ENCODE assay signal across 9 mouse cellular contexts in the genomic region with DNA sequence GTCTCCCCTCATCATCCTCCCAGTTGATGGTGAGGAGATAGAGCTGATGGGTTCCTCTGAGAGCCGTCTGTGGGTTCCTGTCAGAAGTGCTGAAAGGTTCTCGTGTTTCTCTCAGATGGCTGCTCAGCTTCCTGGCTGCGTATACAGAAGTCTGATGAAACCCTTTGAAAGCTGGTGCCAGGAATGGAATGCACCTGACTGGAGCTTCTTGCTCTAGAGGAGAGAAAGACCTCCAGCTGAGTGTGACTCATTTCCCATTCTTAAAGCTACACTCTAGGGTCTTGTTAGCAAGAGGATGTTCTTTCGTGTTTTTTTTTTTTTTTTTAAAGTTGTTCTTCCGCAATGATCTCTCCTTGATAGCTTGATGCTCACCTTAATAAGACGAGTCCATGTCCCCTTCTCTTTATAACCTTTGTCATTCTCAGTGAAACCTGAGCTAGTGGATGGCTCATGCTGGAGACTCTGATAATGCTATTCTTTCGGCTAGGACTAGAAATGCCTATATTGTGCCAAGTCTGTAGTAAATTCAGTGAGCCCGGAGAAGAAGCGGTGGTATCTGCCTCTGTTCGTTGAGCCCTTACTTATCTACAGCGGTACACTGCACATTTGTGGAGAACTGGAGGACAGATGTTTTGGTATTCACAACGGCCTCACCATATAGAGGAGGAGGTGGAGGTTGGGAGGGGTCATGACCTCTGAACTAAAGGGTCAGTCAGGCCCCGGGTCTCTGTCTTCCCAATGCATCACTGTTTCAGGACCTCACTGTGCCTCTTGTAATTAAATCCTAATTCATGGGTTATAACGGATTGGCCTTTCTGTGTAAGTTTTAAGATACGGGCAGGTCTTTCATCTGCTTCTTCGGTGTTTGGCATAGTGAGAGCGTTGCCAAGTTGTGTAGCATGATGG. TPM values are rescaled to one million over a fixed set of nuclear protein-coding genes. Genes with fewer than 3 reads are reported as not detected.
DNase-seq lines count a peak whose midpoint lies in the region; ATAC-seq lines count a peak whose summit lies in the region.
"Had no signal": no experiment of that assay in that cellular context is flagged by ENCODE, and none has a peak within 500 bp of the region (broad histone marks: within the 10 kb centered on the region; RNA-seq: fewer than 3 reads in every experiment).

No protein-coding gene starts in this region.

- DNase-seq in embryo, embryonic 9.5 days (ENCODE audit: extremely low spot score) = peak; percentile 63
- no peak for DNase-seq in embryo, embryonic 10.5 days (ENCODE audit: low spot score)
- DNase-seq in MN1 (ENCODE audit: low spot score) = peak; percentile 85
- DNase-seq in hindbrain, embryonic 10.5 days (ENCODE audit: low spot score) = no peak
- DNase-seq in spleen, postnatal 36 days (ENCODE audit: low spot score in 2 of 2) = no peak
- DNase-seq in layer of hippocampus, adult 11-12 months (ENCODE audit: low spot score) = no peak
- DNase-seq in B cell, adult 2 months = no peak

- peak; percentile 56 for ATAC-seq in megakaryocyte progenitor cell, adult 5-6 weeks (replicated peaks; ENCODE audit: poor library complexity)

- H3K36me3 ChIP-seq in hindbrain, embryonic 10.5 days = peaks cover 11% of the 10 kb centered on the region
- H3K36me3 ChIP-seq: G1E had no signal

- H3K4me1 ChIP-seq in hindbrain, embryonic 10.5 days (replicated peaks) = peaks cover 65% of the 10 kb centered on the region

- 39% methylated on average over 17 of the region's 17 CpGs for WGBS in hindbrain, embryonic 10.5 days

- peak overlapping the region; percentile 89 for H3K4me3 ChIP-seq in hindbrain, embryonic 10.5 days

- no peak overlapping the region for H3K27ac ChIP-seq in hindbrain, embryonic 10.5 days

- H3K9me3 ChIP-seq in hindbrain, embryonic 10.5 days = peaks cover 13% of the 10 kb centered on the region; the same call in 1 of the 2 replicates

- H3K27me3 ChIP-seq in hindbrain, embryonic 10.5 days (ENCODE audit: insufficient read depth, poor library complexity, severe bottlenecking) = peaks cover 10% of the 10 kb centered on the region; the same call in 1 of the 2 replicates

RNA-seq across cellular contexts. Expression of a gene that starts 2.8 kb away (rescaled TPM):
- polyA plus RNA-seq in hindbrain, embryonic 10.5 days (2016; fragmentation: Nextera tagmentation; extraction: Ambion mirVana) = 18.6 and 27.2 TPM in 2 replicates
- 7.8 and 9.4 TPM in 2 replicates for total RNA-seq in megakaryocyte progenitor cell, adult 5-6 weeks (2015)
- 5.8 and 6.8 TPM in 2 replicates for total RNA-seq in megakaryocyte progenitor cell, adult 5-6 weeks (2017)

Comparison
In these comparisons a context has a peak if more than half of its experiments do, and no peak if none do; other contexts are left out.
1. DNase-seq: peak in embryo, embryonic 9.5 days (single experiment) and MN1 (single experiment); none in embryo, embryonic 10.5 days (single experiment), hindbrain, embryonic 10.5 days (single experiment), spleen, postnatal 36 days (0 of 2), layer of hippocampus, adult 11-12 months (single experiment) and B cell, adult 2 months (0 of 2).